Mouse (Mus musculus): ENCODE results near the gene Klhl15. TPM values are rescaled to one million over a fixed set of nuclear protein-coding genes. Genes with fewer than 3 reads are reported as not detected.
A peak's percentile ranks its signal among the peaks of the same experiment; 100 is the strongest.

Klhl15 gene
- polyA plus RNA-seq, 1 experiment: 5.6 TPM

DNA sequence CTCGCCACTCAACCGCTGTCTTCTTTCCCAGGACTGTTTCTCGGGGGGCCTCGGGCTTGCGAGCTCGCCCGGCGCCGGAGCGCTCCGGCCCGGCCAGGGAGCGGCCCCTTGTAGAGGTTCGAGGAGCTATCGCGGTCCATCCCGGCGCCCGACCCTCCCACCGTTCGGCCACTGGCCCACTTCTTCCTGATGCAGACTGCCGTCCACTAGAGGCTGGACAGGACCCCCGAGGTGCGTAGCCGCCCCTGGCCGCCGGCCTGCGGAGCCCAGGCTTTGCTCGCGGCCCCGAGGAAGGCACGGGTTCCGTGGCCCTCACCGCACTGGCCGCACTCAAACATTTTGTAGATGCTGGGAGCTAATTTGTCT is 774 bp downstream of the Klhl15 start:
- Histone ChIP-seq H3K4me3 (replicated peaks; ENCODE audit: extremely low read depth, low read depth, low read length) (peak overlapping the region; percentile 73), H3K4me1 (ENCODE audit: control insufficient read depth, insufficient read depth, low read length) (no peaks in the 10 kb centered on the region)
- WGBS: 23% methylated on average over 35 of the region's 35 CpGs
- DNase-seq: peak; percentile 10
- no peak for TF ChIP-seq CTCF (IDR thresholded peaks at IDR 0.05; ENCODE audit: insufficient read depth, low read length)
- no peak for TF ChIP-seq POLR2A (IDR thresholded peaks at IDR 0.05; ENCODE audit: borderline replicate concordance, extremely low read depth, low read depth, low read length)

DNA sequence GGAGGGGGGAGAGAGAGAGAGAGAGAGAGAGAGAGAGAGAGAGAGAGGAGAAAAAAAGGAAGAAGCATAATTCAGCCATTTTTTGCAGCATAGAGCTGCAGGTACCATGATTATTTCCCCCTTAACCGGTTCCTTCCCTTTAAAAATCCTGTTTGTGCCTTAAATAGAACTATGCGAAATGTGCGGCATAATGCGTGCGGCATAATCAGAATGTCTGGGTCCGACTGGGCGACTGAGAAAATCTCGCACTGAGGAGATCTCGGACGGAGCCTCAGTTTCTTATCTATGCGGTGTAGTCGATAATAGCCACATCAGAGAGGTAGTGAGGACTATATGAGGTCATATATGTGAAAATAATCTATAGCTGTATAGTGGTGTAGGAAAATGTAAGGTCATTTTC is 1.2 kb downstream of the Klhl15 start:
- Histone ChIP-seq H3K4me1 (ENCODE audit: control insufficient read depth, insufficient read depth, low read length) (no peaks in the 10 kb centered on the region), H3K4me3 (replicated peaks; ENCODE audit: extremely low read depth, low read depth, low read length) (peak overlapping the region; percentile 61)
- no peak for DNase-seq
- TF ChIP-seq POLR2A (IDR thresholded peaks at IDR 0.05; ENCODE audit: borderline replicate concordance, extremely low read depth, low read depth, low read length): no peak
- TF ChIP-seq CTCF (IDR thresholded peaks at IDR 0.05; ENCODE audit: insufficient read depth, low read length): no peak
- 30% methylated on average over 12 of the region's 12 CpGs for WGBS

DNA sequence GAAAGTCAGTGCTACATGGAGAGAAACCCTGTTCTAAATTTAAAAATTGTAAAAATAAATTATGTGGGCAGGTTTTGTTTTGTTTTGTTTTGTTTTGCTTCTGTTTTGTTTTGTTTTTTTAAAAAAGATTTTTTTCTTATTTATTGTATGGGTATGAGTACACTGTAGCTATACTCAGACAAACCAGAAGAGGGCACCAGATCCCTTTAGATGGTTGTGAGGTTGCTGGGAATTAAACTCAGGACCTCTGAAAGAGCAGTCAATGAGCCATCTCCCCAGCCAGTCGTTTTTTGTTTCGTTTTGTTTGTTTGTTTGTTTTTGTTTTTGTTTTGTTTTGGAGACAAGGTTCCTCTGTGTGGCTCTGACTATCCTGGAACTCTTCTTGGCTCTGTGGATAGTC is 54.5 kb downstream of the Klhl15 start:
- 11% methylated on average over 2 of the region's 2 CpGs for WGBS
- no peak for DNase-seq
- no peak for TF ChIP-seq POLR2A (IDR thresholded peaks at IDR 0.05; ENCODE audit: borderline replicate concordance, extremely low read depth, low read depth, low read length)
- no peak for TF ChIP-seq CTCF (IDR thresholded peaks at IDR 0.05; ENCODE audit: insufficient read depth, low read length)

DNA sequence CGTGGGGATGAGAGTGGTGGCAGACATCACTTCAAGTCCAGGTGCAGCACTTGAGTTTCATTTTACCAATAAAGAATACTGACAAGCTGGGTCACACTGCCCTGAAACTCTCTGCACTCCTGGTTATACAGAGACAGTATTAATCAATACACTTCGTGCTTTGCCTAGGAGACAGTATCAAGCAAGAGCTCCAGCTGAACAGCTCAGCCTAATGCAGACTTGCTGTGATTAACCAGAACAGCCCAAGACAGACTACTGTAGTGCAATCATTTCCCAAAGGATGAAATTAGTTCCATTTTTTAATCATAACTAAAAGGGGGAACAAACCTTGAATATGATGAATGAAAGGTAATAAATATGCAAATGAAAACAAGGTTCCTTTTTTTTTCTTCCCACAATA is 68.5 kb downstream of the Klhl15 start:
- 47% methylated on average over 2 of the region's 2 CpGs for WGBS
- DNase-seq: no peak
- TF ChIP-seq CTCF (IDR thresholded peaks at IDR 0.05; ENCODE audit: insufficient read depth, low read length): no peak
- TF ChIP-seq POLR2A (IDR thresholded peaks at IDR 0.05; ENCODE audit: borderline replicate concordance, extremely low read depth, low read depth, low read length): no peak
- no peaks in the 10 kb centered on the region for H3K4me1 ChIP-seq (ENCODE audit: control insufficient read depth, insufficient read depth, low read length)
- no peak overlapping the region for H3K4me3 ChIP-seq (replicated peaks; ENCODE audit: extremely low read depth, low read depth, low read length)

More for the DNA sequence above, 54.5 kb downstream of the Klhl15 start:
- Histone ChIP-seq H3K4me1 (ENCODE audit: control insufficient read depth, insufficient read depth, low read length) (no peaks in the 10 kb centered on the region), H3K4me3 (replicated peaks; ENCODE audit: extremely low read depth, low read depth, low read length) (no peak overlapping the region)

DNA sequence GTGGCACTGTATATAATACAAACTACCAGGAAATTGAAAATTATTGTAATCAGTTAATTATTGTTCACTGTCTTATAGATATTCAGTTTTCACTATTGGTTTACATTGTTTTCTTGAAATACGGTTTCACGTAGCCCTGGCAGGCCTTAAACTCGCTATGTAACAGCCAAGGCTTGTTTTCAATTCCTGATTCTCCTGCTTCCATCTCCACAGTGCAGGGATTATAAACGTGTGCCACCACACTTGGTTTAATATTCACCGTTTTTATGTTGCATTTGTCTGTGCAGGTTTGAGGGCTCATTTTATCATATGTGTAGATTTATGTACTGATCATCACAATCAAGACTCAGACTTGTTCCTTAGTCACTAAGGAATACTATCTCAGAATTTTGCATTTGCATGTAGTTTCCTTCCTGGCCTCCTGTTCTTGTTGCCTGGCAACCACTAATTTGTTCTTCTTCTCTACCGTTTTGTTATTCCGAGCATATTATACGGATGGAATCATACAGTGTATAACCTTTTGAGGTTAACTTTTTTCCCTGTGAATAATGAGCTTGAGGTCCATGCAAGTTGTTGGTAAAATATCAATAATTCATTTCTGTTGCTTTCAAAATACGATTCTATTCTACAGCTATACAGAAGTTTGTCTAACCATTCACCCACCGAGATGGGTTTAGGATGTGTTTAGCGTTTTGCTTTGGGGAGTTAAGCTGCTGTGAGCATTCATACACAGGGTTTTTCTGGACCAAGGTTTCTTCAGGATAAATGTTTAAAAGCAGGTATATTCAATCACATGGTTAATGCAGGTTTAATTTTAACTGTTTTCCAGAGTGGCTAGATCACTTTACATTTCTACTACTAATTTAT is 86.9 kb downstream of the Klhl15 start:
- no peak for TF ChIP-seq CTCF (IDR thresholded peaks at IDR 0.05; ENCODE audit: insufficient read depth, low read length)
- no peaks in the 10 kb centered on the region for H3K4me1 ChIP-seq (ENCODE audit: control insufficient read depth, insufficient read depth, low read length)
- no peak for DNase-seq
- no peak overlapping the region for H3K4me3 ChIP-seq (replicated peaks; ENCODE audit: extremely low read depth, low read depth, low read length)
- 81% methylated on average over 11 of the region's 11 CpGs for WGBS

Other genes with a start within 250 kb of the Klhl15 start
- gene Zfx, start 110.9 kb upstream of the Klhl15 start, polyA plus RNA-seq (2012; rRNA removed): 3.7 and 7.2 TPM in 2 replicates
- gene Eif2s3x, start 21.7 kb upstream of the Klhl15 start, polyA plus RNA-seq (2012; rRNA removed): 22.1 and 32.8 TPM in 2 replicates
- gene Fam90a1b, start 132.2 kb downstream of the Klhl15 start, polyA plus RNA-seq (2012; rRNA removed): not detected in 2 replicates
- 3.2 and 6.6 TPM in 2 replicates for gene Apoo, start 132.5 kb downstream of the Klhl15 start, polyA plus RNA-seq (2012; rRNA removed)